Mouse (Mus musculus) CH12.LX (cell line): ENCODE measurements at regions not wholly inside any gene's neighbourhood (a gene's known extent, or its start where the extent isn't known, plus 50 kb on each side); places are given as distances from the start of the nearest gene placed in this dataset.

Experiments used
- DNase-seq: peaks from one replicate; pipeline ENCODE4 v3.0.0-alpha.2; 2013; ENCODE audit errors: extremely low read depth
- H3K27ac ChIP-seq: 2 replicates; pipeline ENCODE4 v1.5.1; 2012; ENCODE audit warnings: low read depth, mild to moderate bottlenecking, control low read depth, moderate library complexity; ENCODE audit not compliant: insufficient read depth
- H3K27me3 ChIP-seq: replicated peaks from 2 replicates; pipeline ENCODE3; 2012; ENCODE audit warnings: inconsistent platforms
- H3K36me3 ChIP-seq, 2 experiments: replicated peaks in 1 of 2; 2 replicates each; pipeline versions ENCODE3 to v1.6.1; 2012; ENCODE audit warnings: inconsistent platforms in 1 of 2, low read length in 1 of 2, mild to moderate bottlenecking in 1 of 2, mixed read lengths in 1 of 2, moderate library complexity in 1 of 2; ENCODE audit not compliant: control insufficient read depth in 1 of 2, insufficient read depth in 1 of 2
- H3K4me1 ChIP-seq, 2 experiments: 2 replicates each; pipeline ENCODE4 v1.6.1; 2012; ENCODE audit warnings: inconsistent platforms in 1 of 2, moderate library complexity in 1 of 2; ENCODE audit not compliant: insufficient read depth in 2 of 2, control insufficient read depth in 1 of 2
- H3K4me2 ChIP-seq: 2 replicates; pipeline ENCODE4 v1.6.1; 2012; ENCODE audit warnings: low read depth, mild to moderate bottlenecking, control low read depth; ENCODE audit not compliant: poor library complexity, insufficient read depth, severe bottlenecking
- H3K4me3 ChIP-seq, 3 experiments: fragments of 150-350 bp in 1 of 3; sonication (generic) in 1 of 3; replicated peaks in 1 of 3; 2 replicates each; pipeline versions ENCODE3 to v1.5.1; 2011 to 2012; ENCODE audit warnings: low read depth in 2 of 3, low read length in 2 of 3, mild to moderate bottlenecking in 2 of 3, moderate library complexity in 2 of 3, control low read depth in 1 of 3, improper control_type of control experiment in 1 of 3, inconsistent platforms in 1 of 3, mixed read lengths in 1 of 3; ENCODE audit not compliant: poor library complexity in 1 of 3
- H3K79me2 ChIP-seq: replicated peaks from 2 replicates; pipeline ENCODE4 v1.6.1; 2012; ENCODE audit warnings: mild to moderate bottlenecking, moderate library complexity; ENCODE audit not compliant: control insufficient read depth, poor library complexity, insufficient read depth, severe bottlenecking; ENCODE audit errors: extremely low read depth
- H3K9ac ChIP-seq: 2 replicates; pipeline ENCODE4 v1.6.1; 2012; ENCODE audit warnings: low read depth, mild to moderate bottlenecking, control low read depth, moderate library complexity; ENCODE audit not compliant: insufficient read depth
- H3K9me3 ChIP-seq: replicated peaks from 2 replicates; pipeline ENCODE3; 2012; ENCODE audit warnings: low read length, inconsistent platforms, mixed read lengths
- BHLHE40 ChIP-seq: IDR thresholded peaks from 2 replicates; pipeline ENCODE4 v1.6.1; 2011; ENCODE audit warnings: mild to moderate bottlenecking, low read depth, low read length, improper control_type of control experiment
- CHD1 ChIP-seq: IDR thresholded peaks from 2 replicates; pipeline ENCODE4 v1.6.1; 2012; ENCODE audit warnings: low read depth, low read length, improper control_type of control experiment, inconsistent platforms
- CTCF ChIP-seq, 2 experiments: IDR thresholded peaks in 1 of 2; conservative IDR thresholded peaks in 1 of 2; 2 replicates each; pipeline ENCODE4 v1.5.1; 2011 to 2012; ENCODE audit warnings: low read depth in 2 of 2, low read length in 2 of 2, improper control_type of control experiment in 1 of 2, inconsistent platforms in 1 of 2, mild to moderate bottlenecking in 1 of 2, moderate library complexity in 1 of 2
- ELF1 ChIP-seq: IDR thresholded peaks from 2 replicates; pipeline ENCODE4 v1.6.1; 2014; ENCODE audit warnings: low read depth, mild to moderate bottlenecking, inconsistent platforms, low read length, improper control_type of control experiment
- EP300 ChIP-seq: IDR thresholded peaks from 2 replicates; pipeline ENCODE4 v1.6.1; 2011; ENCODE audit warnings: low read length, improper control_type of control experiment
- ETS1 ChIP-seq: conservative IDR thresholded peaks from 2 replicates; pipeline ENCODE4 v1.6.1; 2012; ENCODE audit warnings: low read depth, mild to moderate bottlenecking, inconsistent platforms, low read length, improper control_type of control experiment, moderate library complexity
- HCFC1 ChIP-seq: IDR thresholded peaks from 2 replicates; pipeline ENCODE4 v1.6.1; 2012; ENCODE audit warnings: low read depth, mild to moderate bottlenecking, inconsistent platforms, low read length, improper control_type of control experiment
- IRF4 ChIP-seq: IDR thresholded peaks from 2 replicates; pipeline ENCODE4 v1.6.1; 2014; ENCODE audit warnings: low read depth, mild to moderate bottlenecking, inconsistent platforms, low read length, improper control_type of control experiment
- KAT2A ChIP-seq: IDR thresholded peaks from 2 replicates; pipeline ENCODE4 v1.6.1; 2012; ENCODE audit warnings: low read length, improper control_type of control experiment, inconsistent platforms; ENCODE audit not compliant: insufficient replicate concordance
- MAFK ChIP-seq: IDR thresholded peaks from 2 replicates; pipeline ENCODE4 v1.6.1; 2011; ENCODE audit warnings: low read length, improper control_type of control experiment; ENCODE audit not compliant: insufficient replicate concordance
- MAZ ChIP-seq: IDR thresholded peaks from 2 replicates; pipeline ENCODE4 v1.6.1; 2012; ENCODE audit warnings: low read depth, mild to moderate bottlenecking, inconsistent platforms, low read length, improper control_type of control experiment, moderate library complexity
- MXI1 ChIP-seq: IDR thresholded peaks from 2 replicates; pipeline ENCODE4 v1.6.1; 2011; ENCODE audit warnings: mild to moderate bottlenecking, low read depth, low read length, improper control_type of control experiment
- MYC ChIP-seq: IDR thresholded peaks from 2 replicates; pipeline ENCODE4 v1.6.1; 2011; ENCODE audit warnings: low read depth, mild to moderate bottlenecking, improper control_type of control experiment, low read length
- NELFE ChIP-seq: IDR thresholded peaks from 2 replicates; pipeline ENCODE4 v1.6.1; 2011; ENCODE audit warnings: low read depth, low read length, improper control_type of control experiment
- NRF1 ChIP-seq: IDR thresholded peaks from 2 replicates; pipeline ENCODE4 v1.6.1; 2014; ENCODE audit warnings: low read depth, mild to moderate bottlenecking, inconsistent platforms, low read length, improper control_type of control experiment, moderate library complexity
- PAX5 ChIP-seq: IDR thresholded peaks from 2 replicates; pipeline ENCODE4 v1.6.1; 2012; ENCODE audit warnings: low read length, inconsistent platforms, mixed read lengths
- POLR2AphosphoS2 ChIP-seq: IDR thresholded peaks from 2 replicates; pipeline ENCODE4 v1.6.1; 2011; ENCODE audit warnings: low read depth, low read length, improper control_type of control experiment
- SIN3A ChIP-seq: IDR thresholded peaks from 2 replicates; pipeline ENCODE4 v1.6.1; 2012; ENCODE audit warnings: low read length, improper control_type of control experiment, inconsistent platforms
- SMC3 ChIP-seq: IDR thresholded peaks from 2 replicates; pipeline ENCODE4 v1.6.1; 2011; ENCODE audit warnings: low read depth, low read length, improper control_type of control experiment
- TBP ChIP-seq: conservative IDR thresholded peaks from 2 replicates; pipeline ENCODE4 v1.6.1; 2011; ENCODE audit warnings: low read depth, low read length, improper control_type of control experiment
- TCF12 ChIP-seq: IDR thresholded peaks from 2 replicates; pipeline ENCODE4 v1.6.1; 2014; ENCODE audit warnings: low read depth, mild to moderate bottlenecking, inconsistent platforms, low read length, improper control_type of control experiment
- UBTF ChIP-seq: IDR thresholded peaks from 2 replicates; pipeline ENCODE4 v1.6.1; 2012; ENCODE audit warnings: low read depth, mild to moderate bottlenecking, inconsistent platforms, low read length, improper control_type of control experiment, moderate library complexity
- ZC3H11A ChIP-seq: IDR thresholded peaks from 2 replicates; pipeline ENCODE4 v1.6.1; 2012; ENCODE audit warnings: low read depth, mild to moderate bottlenecking, inconsistent platforms, low read length, improper control_type of control experiment
- ZKSCAN1 ChIP-seq: IDR thresholded peaks from 2 replicates; pipeline ENCODE4 v1.6.1; 2012; ENCODE audit warnings: low read depth, inconsistent platforms, low read length, improper control_type of control experiment, borderline replicate concordance
- dilution Hi-C: fragments of 300-500 bp; cut with MboI; formaldehyde crosslinking; loops from 2 replicates; pipeline ENCODE4 v1.14.3; 2020; ENCODE audit warnings: low sequenced_read_pairs; ENCODE audit not compliant: extremely low pct_unique_long_range_greater_than_20kb, extremely low pct_ligation_motif_present
- in situ Hi-C: fragments of 300-500 bp; cut with MboI; formaldehyde crosslinking; loops from 3 replicates; pipeline ENCODE4 v1.14.3; 2019; ENCODE audit warnings: low sequenced_read_pairs, low pct_ligation_motif_present, low pct_unique_long_range_greater_than_20kb, mixed read lengths

GRCm38 (mm10) chr4:106175352-106175751 is 140.7 kb upstream of the Usp24 start:
- Histone ChIP-seq H3K9me3 (no peaks in the 10 kb centered on the region), H3K4me2 (no peak overlapping the region), H3K36me3 (no peaks in the 10 kb centered on the region), H3K27me3 (no peaks in the 10 kb centered on the region), H3K4me3 (no peak overlapping the region), H3K27ac (no peak overlapping the region), H3K9ac (no peak overlapping the region), H3K79me2 (no peaks in the 10 kb centered on the region), H3K4me1 (no peaks in the 10 kb centered on the region)
- TF ChIP-seq NELFE (no peak), CHD1 (no peak), KAT2A (no peak), MAFK (no peak), EP300 (no peak), NRF1 (no peak), MAZ (no peak), HCFC1 (no peak), PAX5 (no peak), TBP (no peak), MXI1 (no peak), CTCF (conservative IDR thresholded peaks at IDR 0.05 in 1 of 2, IDR thresholded peaks at IDR 0.05 in 1 of 2; ENCODE audit: low read depth in 2 of 2, low read length in 2 of 2) (no peak), ZC3H11A (no peak), ZKSCAN1 (no peak), ELF1 (no peak), SIN3A (no peak), SMC3 (no peak), ETS1 (no peak)
- in situ Hi-C loops (no loop called here), dilution Hi-C loops (no loop called here)
- DNase-seq: no peak

DNA sequence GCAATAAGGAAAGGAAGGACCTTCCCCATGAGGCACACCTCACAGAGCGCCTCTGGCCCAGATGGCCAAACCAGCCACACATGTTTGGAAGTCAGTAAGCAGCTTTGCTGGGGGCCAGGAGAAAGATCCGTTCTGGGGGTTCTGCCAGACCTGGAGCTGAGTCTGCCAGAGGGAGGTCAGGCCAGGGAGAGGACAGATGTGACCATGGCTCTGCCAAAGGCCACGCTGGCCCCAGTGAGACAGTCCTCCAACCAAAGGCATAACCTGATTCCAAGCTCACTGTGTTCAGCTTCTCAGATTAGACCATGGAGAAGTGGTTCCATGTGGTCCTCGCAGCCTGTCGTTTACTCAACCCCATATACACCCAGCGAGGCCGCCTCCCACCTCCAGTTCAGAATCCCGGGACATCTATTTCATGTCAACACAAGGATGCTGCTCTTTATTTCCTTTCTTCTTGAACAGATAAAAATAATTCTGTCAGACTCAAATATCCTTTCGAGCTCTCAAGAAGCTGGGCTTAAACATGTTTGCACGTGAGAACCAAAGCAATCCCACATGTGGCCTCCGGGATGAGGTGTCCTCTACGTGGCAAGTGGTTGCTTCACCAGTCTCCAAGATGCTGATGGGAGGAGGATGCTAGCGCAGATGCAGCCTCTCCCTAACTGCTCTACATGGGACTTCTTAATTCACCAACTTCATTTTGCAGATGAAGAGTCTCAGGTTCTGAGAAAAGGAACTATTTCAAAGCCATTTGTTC is 130.1 kb upstream of the Usp24 start:
- Histone ChIP-seq H3K4me1 (0 out of 4 replicates have a peak, but pooled peaks cover 0 to 3% of the 10 kb centered on the region in 2 experiments), H3K9me3 (no peaks in the 10 kb centered on the region), H3K4me3 (no peak overlapping the region), H3K9ac (no peak overlapping the region), H3K27me3 (no peaks in the 10 kb centered on the region), H3K4me2 (no peak overlapping the region), H3K79me2 (no peaks in the 10 kb centered on the region), H3K36me3 (no peaks in the 10 kb centered on the region), H3K27ac (no peak overlapping the region)
- no peak for DNase-seq
- TF ChIP-seq HCFC1 (no peak), POLR2AphosphoS2 (no peak), UBTF (no peak), TBP (no peak), MXI1 (no peak), MAFK (no peak), TCF12 (no peak), CTCF (conservative IDR thresholded peaks at IDR 0.05 in 1 of 2, IDR thresholded peaks at IDR 0.05 in 1 of 2; ENCODE audit: low read depth in 2 of 2, low read length in 2 of 2) (no peak), BHLHE40 (no peak), NELFE (no peak), IRF4 (no peak), MYC (no peak)
- in situ Hi-C loops (no loop called here), dilution Hi-C loops (no loop called here)
